Mouse (Mus musculus) heart, embryonic 10.5 days (tissue): Measurements from ENCODE around the gene Rarres1. TPM values are rescaled to one million over a fixed set of nuclear protein-coding genes. Genes with fewer than 3 reads are reported as not detected.

Experiments
- DNase-seq: peaks from one replicate; pipeline ENCODE4 v3.0.0-alpha.2; 2017; ENCODE audit warnings: low spot score
- H3K27ac ChIP-seq: fragments of 300-500 bp; sonication (generic); 2 replicates; pipeline ENCODE4 v1.5.1; 2016; ENCODE audit warnings: mild to moderate bottlenecking
- H3K27me3 ChIP-seq: fragments of 300-500 bp; sonication (generic); 2 replicates; pipeline ENCODE4 v1.6.1; 2016; ENCODE audit warnings: mild to moderate bottlenecking; ENCODE audit not compliant: poor library complexity, insufficient read depth, severe bottlenecking
- H3K36me3 ChIP-seq: fragments of 300-500 bp; sonication (generic); 2 replicates; pipeline ENCODE4 v1.6.1; 2016; ENCODE audit warnings: mild to moderate bottlenecking, moderate library complexity
- H3K4me1 ChIP-seq: fragments of 300-500 bp; sonication (generic); 2 replicates; pipeline ENCODE4 v1.6.1; 2016; ENCODE audit warnings: mild to moderate bottlenecking
- H3K4me3 ChIP-seq: fragments of 300-500 bp; sonication (generic); 2 replicates; pipeline ENCODE4 v1.5.1; 2016; ENCODE audit warnings: mild to moderate bottlenecking, moderate library complexity
- H3K9me3 ChIP-seq: fragments of 300-500 bp; sonication (generic); 2 replicates; pipeline ENCODE4 v1.6.1; 2016; ENCODE audit warnings: mild to moderate bottlenecking, moderate library complexity
- WGBS: fragments of 180-500 bp; shearing (Covaris S2); methylation state at CpG from one replicate; pipeline ENCODE4 v1.1.7; 2016; 5-methylcytosine and 5-hydroxymethylcytosine counted together
- polyA plus RNA-seq: library from polyadenylated mRNA; unstranded; fragments of >200 nt; fragmentation: Nextera tagmentation; extraction: Ambion mirVana; gene quantifications from 2 replicates; pipeline ENCODE4 v1.2.1, GENCODE M21; 2016

Rarres1 gene
- polyA plus RNA-seq, 1 experiment from 2014 or later: 2.4 TPM

GRCm38 (mm10) chr3:67449660-67450059, 65.7 kb downstream of the Rarres1 start:
- H3K27me3 ChIP-seq: no peaks in the 10 kb centered on the region
- H3K4me3 ChIP-seq: no peak overlapping the region
- H3K9me3 ChIP-seq: no peaks in the 10 kb centered on the region
- DNase-seq: no peak
- H3K36me3 ChIP-seq: peaks cover 89% of the 10 kb centered on the region
- 92% methylated on average over 21 of the region's 21 CpGs for WGBS
- no peak overlapping the region for H3K27ac ChIP-seq
- H3K4me1 ChIP-seq: no peaks in the 10 kb centered on the region

DNA sequence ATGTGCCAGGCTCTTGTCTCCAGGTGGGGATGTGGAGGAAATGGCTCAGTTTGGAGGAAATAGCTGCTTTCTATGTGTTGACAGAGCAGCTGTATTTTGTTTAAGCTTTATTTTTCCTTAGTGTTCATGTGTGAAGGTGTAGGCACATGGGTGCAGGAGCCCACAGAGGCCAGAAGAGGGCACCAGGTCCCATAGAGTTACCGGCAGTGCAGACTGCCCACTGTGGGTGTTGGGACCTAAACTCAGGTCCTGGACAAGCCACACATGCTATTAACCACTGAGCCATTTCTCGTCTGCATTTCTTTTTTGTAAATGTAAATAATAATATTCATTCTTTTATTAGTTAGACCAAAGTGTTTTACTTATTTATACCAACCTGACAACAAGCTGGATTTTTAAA, 68.2 kb downstream of the Rarres1 start:
- H3K4me3 ChIP-seq: no peak overlapping the region
- H3K4me1 ChIP-seq: no peaks in the 10 kb centered on the region
- no peaks in the 10 kb centered on the region for H3K9me3 ChIP-seq
- peaks cover 86% of the 10 kb centered on the region for H3K36me3 ChIP-seq
- no peak overlapping the region for H3K27ac ChIP-seq
- WGBS: 92% methylated on average over 2 of the region's 2 CpGs
- no peaks in the 10 kb centered on the region for H3K27me3 ChIP-seq
- DNase-seq: no peak

GRCm38 (mm10) chr3:67434011-67434410, 81.3 kb downstream of the Rarres1 start:
- Histone ChIP-seq H3K9me3 (no peaks in the 10 kb centered on the region), H3K4me1 (peaks cover 9% of the 10 kb centered on the region), H3K36me3 (peaks cover 71% of the 10 kb centered on the region), H3K4me3 (no peak overlapping the region), H3K27me3 (no peaks in the 10 kb centered on the region), H3K27ac (no peak overlapping the region)
- DNase-seq: no peak
- 93% methylated on average over 6 of the region's 6 CpGs for WGBS

DNA sequence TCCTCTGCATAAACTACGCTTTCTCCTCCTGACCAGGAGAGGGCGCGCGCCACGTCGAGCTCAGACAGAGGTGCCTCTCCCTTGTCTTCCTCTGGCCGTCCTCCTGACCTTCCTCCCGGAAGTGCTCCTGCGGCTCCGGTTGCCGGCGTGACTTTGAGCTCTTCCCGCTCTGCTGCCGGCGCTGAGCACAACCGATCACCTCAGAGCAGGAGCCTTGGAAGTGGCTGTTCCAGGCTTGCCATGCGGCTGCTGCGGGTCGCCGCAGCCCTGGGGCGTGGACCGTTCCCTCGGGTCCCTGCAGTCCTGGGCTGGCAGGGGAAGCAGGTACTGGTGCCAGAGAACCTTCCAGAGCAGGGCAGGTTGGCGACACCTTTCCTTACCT, 85.3 kb downstream of the Rarres1 start, which contains the start of gene Gfm1:
Gene Gfm1 (plus strand): TSS at position 98 of the 382 bp plus-strand sequence.
- Histone ChIP-seq H3K4me1 (peaks cover 9% of the 10 kb centered on the region), H3K4me3 (peak within 1 kb of the TSS; percentile 98), H3K9me3 (peaks cover 7% of the 10 kb centered on the region), H3K36me3 (peaks cover 33% of the 10 kb centered on the region), H3K27ac (peak within 1 kb of the TSS; percentile 90), H3K27me3 (no peaks in the 10 kb centered on the region)
- peak; percentile 94 for DNase-seq
- WGBS: under 1% methylated on average over 24 of the region's 24 CpGs

DNA sequence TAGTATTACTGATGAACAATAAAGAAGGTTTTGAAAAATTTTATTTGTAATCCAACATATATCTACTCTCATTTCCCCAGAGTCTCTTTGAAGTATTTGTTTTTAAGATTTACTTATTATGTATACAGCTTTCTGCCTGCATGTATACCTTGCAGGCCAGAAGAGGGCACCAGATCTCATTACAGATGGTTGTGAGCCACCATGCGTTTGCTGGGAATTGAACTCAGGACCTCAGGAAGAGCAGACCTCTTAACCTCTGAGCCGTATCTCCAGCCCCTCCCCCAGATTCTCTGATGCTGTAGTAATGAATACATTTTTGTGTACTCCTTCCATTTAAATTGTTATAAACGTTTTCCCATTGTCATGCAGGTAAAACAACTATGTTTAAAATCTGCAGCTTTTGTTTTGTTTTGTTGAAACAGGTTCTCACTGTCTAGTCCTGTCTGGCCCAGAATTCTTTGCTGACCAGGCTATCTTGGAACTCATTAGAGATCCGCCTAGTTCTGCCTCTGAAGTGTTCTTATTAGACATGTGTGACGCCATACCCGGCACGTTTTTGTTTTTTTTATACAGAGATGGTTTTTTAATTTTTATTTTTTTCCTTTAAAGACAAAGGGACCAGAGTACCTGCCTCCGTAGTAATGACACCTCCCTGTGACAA, 85.9 kb downstream of the Rarres1 start:
- Histone ChIP-seq H3K27ac (no peak overlapping the region), H3K36me3 (peaks cover 27% of the 10 kb centered on the region), H3K4me3 (peak overlapping the region; percentile 98), H3K4me1 (peaks cover 9% of the 10 kb centered on the region), H3K27me3 (no peaks in the 10 kb centered on the region), H3K9me3 (peaks cover 7% of the 10 kb centered on the region)
- WGBS: 34% methylated on average over 8 of the region's 8 CpGs
- DNase-seq: no peak

Other genes starting within 250 kb of the Rarres1 start
- 28.8 and 32.6 TPM in 2 replicates for gene Mlf1, start 141.4 kb downstream of the Rarres1 start, polyA plus RNA-seq
- not detected in 2 replicates for gene Gm17402, start 140.4 kb downstream of the Rarres1 start, polyA plus RNA-seq
- 86.5 and 121 TPM in 2 replicates for gene Gfm1, start 85.4 kb downstream of the Rarres1 start, polyA plus RNA-seq
- 50.5 and 62.0 TPM in 2 replicates for gene Lxn, start 51.6 kb downstream of the Rarres1 start, polyA plus RNA-seq
- 47.8 TPM in 2 replicates for gene Mfsd1, start 67.2 kb upstream of the Rarres1 start, polyA plus RNA-seq